Mouse (Mus musculus) yolk sac, embryonic 10.5 days (tissue): ENCODE data around the gene Ifna1.

Source experiments
- DNase-seq: peaks from one replicate; pipeline ENCODE4 v3.0.0-alpha.2; 2017; ENCODE audit warnings: low spot score

Gene Ifna1

DNA sequence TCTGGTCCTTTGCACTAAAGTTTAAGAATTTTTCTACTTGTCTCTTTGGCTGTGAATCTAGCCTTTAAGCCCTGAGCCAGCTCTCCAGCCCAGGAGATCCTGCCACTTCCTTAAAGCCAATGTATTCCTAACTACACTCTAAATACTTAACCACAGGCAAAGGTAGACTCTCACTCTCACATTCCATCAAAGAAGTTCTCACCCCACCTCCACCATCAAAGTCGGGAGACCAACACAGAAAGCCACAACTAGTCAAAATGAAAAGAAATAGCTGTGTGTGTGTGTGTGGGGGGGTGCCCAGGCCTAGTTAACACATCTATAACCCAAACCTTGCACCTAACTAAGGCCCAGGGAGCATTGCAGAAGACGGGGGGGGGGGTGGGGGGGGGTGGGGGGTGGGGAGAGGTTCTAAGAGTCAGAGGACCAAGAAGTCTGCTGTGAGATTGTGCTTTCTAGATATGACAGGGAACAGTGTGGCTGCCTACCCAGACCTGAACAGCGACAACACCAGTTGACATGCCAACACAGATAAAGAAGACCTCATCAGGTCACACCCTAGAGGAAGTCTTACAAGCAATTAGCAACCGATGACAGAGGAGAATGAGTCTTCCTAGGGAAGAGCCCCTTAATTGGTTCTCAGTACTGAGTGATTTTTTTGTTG is 25.7 kb downstream of the Ifna1 start:
- DNase-seq: no peak

DNA sequence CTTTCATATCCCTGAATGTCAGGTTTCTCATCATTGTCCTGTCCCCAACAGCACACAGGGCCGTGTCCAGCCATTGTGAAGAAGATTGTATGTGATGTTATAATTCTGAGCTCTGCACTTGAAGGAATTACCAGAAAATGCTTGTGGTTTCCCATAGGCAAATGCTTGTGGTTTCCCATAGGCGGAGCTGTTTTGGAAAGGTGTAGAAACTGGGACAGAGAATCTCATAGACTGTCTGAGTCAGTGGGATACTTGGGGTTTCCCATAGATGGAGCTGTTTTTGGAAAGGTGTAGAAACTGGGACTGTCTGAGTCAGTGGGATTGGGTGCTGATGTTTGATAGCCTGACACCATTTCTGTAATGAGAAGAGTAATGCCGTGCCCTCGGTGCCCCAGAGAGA is 26.6 kb downstream of the Ifna1 start:
- no peak for DNase-seq

DNA sequence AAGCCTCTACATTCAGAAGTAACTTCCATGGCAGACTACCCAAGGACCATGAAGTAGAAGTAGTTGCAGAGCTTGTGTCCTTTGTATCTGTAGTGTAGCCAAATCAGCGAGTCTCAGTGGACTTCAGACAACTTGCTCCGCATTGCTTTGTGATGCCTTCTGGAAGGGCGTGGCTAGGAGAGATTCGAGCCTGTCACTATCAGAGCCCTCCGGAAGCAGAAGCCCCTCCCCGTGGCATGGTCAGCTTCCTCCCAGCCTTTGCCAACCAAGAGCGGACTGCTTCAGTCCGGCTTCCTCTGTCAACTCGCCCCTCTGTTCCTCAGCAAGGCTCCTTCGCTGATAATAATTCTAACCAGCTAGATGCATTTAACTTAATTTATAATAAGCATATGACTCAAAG is 28.4 kb downstream of the Ifna1 start:
- peak; percentile 24 for DNase-seq

- no peak for DNase-seq
These were observed 28.9 kb downstream of the Ifna1 start for GRCm38 (mm10) chr4:88878772-88879171.

DNA sequence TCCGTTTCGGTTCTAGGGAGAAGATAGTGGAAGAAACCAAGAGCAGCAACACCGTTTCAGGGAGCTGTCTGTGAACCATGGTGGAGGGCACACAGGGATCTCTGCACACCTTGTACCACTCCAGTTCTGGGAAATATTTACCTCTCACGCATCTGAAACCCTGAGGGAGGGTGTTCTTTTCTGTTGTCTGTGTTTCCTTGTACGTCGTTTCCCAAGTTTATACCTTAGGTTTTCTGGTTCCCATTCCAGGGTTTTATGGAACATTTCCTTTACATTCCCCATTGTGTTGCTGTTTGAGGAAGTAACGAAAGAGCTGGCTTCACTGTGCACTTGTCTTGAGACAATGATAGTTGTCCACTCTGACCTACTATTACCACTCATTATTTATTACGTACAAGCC is 30.2 kb downstream of the Ifna1 start, which contains the start of gene Ifne:
TSS of gene Ifne (minus strand) at position 101 of the 400 bp plus-strand sequence.
- DNase-seq: no peak

- no peak for DNase-seq
These were observed 38.3 kb downstream of the Ifna1 start for GRCm38 (mm10) chr4:88888236-88888635.

- no peak for DNase-seq
These were observed 43.4 kb downstream of the Ifna1 start for GRCm38 (mm10) chr4:88893201-88893754.
